Mouse (Mus musculus) ES-Bruce4 (cell line): ENCODE measurements around the gene Gm6803. TPM values are rescaled to one million over a fixed set of nuclear protein-coding genes. Genes with fewer than 3 reads are reported as not detected.
A peak's percentile ranks its signal among the peaks of the same experiment; 100 is the strongest.
"Not testable (repeated sequence)": the region's sequence is repeated elsewhere in the genome, so short reads cannot be mapped to it uniquely, and the experiment has no call there.

Experiments
- H3K27ac ChIP-seq: 2 replicates; pipeline ENCODE4 v1.5.1; 2012; ENCODE audit warnings: low read length, inconsistent platforms; ENCODE audit not compliant: insufficient read depth
- H3K27me3 ChIP-seq: 2 replicates; pipeline ENCODE4 v1.6.1; 2012; ENCODE audit warnings: mild to moderate bottlenecking, low read length, inconsistent platforms; ENCODE audit not compliant: control insufficient read depth, poor library complexity, insufficient read depth, severe bottlenecking
- H3K36me3 ChIP-seq: 2 replicates; pipeline ENCODE4 v1.6.1; 2012; ENCODE audit warnings: inconsistent platforms, mild to moderate bottlenecking, low read length, moderate library complexity; ENCODE audit not compliant: control insufficient read depth, poor library complexity, insufficient read depth, severe bottlenecking
- H3K4me1 ChIP-seq: one replicate; pipeline ENCODE4 v1.8.1; 2011; ENCODE audit warnings: low read length; ENCODE audit not compliant: control insufficient read depth, insufficient read depth
- H3K4me3 ChIP-seq: 2 replicates; pipeline ENCODE4 v1.5.1; 2011; ENCODE audit warnings: low read depth, mild to moderate bottlenecking, low read length
- H3K9ac ChIP-seq: 2 replicates; pipeline ENCODE4 v1.6.1; 2012; ENCODE audit warnings: low read depth, mild to moderate bottlenecking, inconsistent platforms; ENCODE audit not compliant: poor library complexity, severe bottlenecking
- H3K9me3 ChIP-seq: replicated peaks from 2 replicates; pipeline ENCODE4 v1.6.1; 2012; ENCODE audit warnings: mild to moderate bottlenecking, low read length, inconsistent platforms; ENCODE audit not compliant: control insufficient read depth, poor library complexity, insufficient read depth, severe bottlenecking
- CTCF ChIP-seq: IDR thresholded peaks from one replicate; pipeline ENCODE4 v1.8.1; 2011; ENCODE audit warnings: low read depth, low read length
- polyA plus RNA-seq: library from polyadenylated mRNA; stranded (reverse); fragments of >200 nt; gene quantifications from 2 replicates; pipeline ENCODE4 v1.2.4, GENCODE M21; 2011; ENCODE audit warnings: low read depth; ENCODE audit not compliant: missing spikeins, insufficient read depth, insufficient read length

The Gm6803 gene
- not detected in 2 replicates for polyA plus RNA-seq

DNA sequence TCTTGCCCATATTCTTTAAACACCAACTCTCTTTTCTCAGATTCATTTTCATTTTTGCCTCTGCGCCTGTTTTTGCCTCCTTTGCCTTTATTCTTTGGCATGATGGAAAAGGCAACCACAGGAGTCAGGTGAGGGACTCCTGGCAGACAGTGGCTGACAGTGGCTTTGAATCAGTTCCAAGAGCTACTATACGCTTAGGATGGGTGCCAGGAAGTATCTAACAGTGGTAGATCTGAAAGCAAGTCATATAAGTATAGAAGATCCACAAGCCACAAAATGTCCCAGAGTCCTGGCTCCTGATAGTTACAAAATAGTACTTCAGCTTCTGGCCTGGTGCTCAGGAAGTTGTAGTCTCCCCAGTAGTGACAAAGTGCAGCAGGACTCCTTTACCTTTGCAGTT lies at the start of gene Gm6803:
Gene Gm6803, minus strand, starts transcription at position 101 of the 400 bp plus-strand sequence.
- H3K36me3 ChIP-seq, H3K27me3 ChIP-seq, H3K9me3 ChIP-seq, H3K4me3 ChIP-seq, H3K4me1 ChIP-seq, H3K27ac ChIP-seq, H3K9ac ChIP-seq: not testable (repeated sequence)

- H3K9ac ChIP-seq, H3K4me1 ChIP-seq, H3K4me3 ChIP-seq, H3K36me3 ChIP-seq, H3K27me3 ChIP-seq: not testable (repeated sequence)
- H3K9me3 ChIP-seq, result peaks cover 15% of the 10 kb centered on the region
- H3K27ac ChIP-seq, result peak overlapping the region; percentile 92
Measured at GRCm38 (mm10) chr12:88045226-88045625, 26.7 kb upstream of the Gm6803 start.

DNA sequence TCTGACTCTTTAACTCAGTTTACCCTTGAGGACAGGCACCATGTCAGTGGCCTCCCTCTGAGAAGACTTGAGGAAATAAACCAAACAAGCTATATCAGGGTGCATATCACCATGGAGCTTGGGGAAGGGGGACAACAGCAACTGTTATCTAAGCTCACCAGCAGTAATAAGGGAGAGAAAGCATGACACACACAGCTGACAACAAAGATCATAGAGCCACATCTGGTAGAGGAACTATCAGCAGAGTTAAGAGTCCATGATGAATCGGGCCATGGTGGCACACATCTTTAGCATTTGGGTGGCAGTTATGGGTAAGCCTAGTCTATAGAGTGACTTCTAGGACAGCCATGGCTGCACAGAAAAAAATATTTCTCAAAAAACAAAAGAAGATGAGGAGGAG lies 21.1 kb upstream of the Gm6803 start:
- H3K9ac ChIP-seq, H3K27me3 ChIP-seq, H3K36me3 ChIP-seq, H3K4me1 ChIP-seq, H3K27ac ChIP-seq, H3K4me3 ChIP-seq: not testable (repeated sequence)
- peaks cover 15% of the 10 kb centered on the region for H3K9me3 ChIP-seq

DNA sequence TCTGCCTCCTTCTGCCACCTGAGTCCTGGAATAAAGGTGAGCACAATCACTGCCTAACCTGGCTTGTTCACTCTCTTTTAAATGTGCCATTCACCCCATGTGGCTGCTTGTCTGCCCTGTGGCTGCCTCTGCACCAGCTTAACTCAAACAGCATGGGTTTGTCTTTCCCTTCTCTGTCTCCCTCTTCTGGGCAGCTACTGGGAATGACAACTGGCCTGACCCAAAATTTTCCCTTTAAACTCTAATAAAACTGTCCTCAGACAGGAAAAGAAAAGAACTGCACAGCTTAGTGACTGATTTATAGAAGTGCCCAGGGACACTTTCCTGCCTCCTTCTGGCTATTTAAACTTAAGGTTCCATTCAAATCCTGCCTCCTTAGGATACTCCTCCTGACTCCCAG lies 20.5 kb upstream of the Gm6803 start:
- H3K9ac ChIP-seq, H3K4me1 ChIP-seq, H3K27me3 ChIP-seq, H3K36me3 ChIP-seq, H3K4me3 ChIP-seq, H3K27ac ChIP-seq: not testable (repeated sequence)
- peaks cover 21% of the 10 kb centered on the region for H3K9me3 ChIP-seq
- TF ChIP-seq CTCF, result peak; percentile 37

- not testable (repeated sequence) for H3K36me3 ChIP-seq, H3K9ac ChIP-seq, H3K4me1 ChIP-seq, H3K27ac ChIP-seq, H3K27me3 ChIP-seq, H3K4me3 ChIP-seq
- peaks cover 28% of the 10 kb centered on the region for H3K9me3 ChIP-seq
Measured at GRCm38 (mm10) chr12:88032250-88032649, 13.7 kb upstream of the Gm6803 start.

DNA sequence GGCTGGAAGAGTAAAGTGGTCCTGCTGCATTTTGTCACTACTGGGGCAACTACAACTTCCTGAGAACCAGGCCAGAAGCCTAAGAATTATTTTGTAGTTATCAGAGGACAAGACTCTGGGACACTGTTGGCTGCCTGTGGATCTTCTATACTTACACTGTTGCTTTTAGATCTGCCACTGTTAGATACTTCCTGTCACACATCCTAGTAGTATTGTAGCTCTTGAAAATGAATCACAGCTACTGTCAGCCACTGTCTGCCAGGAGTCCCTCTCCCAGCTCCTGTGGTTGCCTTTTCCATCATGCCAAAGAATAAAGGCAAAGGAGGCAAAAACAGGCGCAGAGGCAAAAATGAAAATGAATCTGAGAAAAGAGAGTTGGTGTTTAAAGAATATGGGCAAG lies 8.1 kb upstream of the Gm6803 start, which contains the start of gene Gm2056:
Gene Gm2056, plus strand, starts transcription at position 301 of the 400 bp plus-strand sequence.
- not testable (repeated sequence) for H3K9me3 ChIP-seq, H3K36me3 ChIP-seq, H3K27ac ChIP-seq, H3K27me3 ChIP-seq, H3K4me1 ChIP-seq, H3K9ac ChIP-seq, H3K4me3 ChIP-seq

GRCm38 (mm10) chr12:88011548-88011947 lies 7.0 kb downstream of the Gm6803 start, which contains the start of gene Gm2075:
Gm2075 (plus strand) TSS chr12:88011848.
- H3K9me3 ChIP-seq, H3K4me1 ChIP-seq, H3K27ac ChIP-seq, H3K4me3 ChIP-seq, H3K36me3 ChIP-seq, H3K27me3 ChIP-seq, H3K9ac ChIP-seq: not testable (repeated sequence)

DNA sequence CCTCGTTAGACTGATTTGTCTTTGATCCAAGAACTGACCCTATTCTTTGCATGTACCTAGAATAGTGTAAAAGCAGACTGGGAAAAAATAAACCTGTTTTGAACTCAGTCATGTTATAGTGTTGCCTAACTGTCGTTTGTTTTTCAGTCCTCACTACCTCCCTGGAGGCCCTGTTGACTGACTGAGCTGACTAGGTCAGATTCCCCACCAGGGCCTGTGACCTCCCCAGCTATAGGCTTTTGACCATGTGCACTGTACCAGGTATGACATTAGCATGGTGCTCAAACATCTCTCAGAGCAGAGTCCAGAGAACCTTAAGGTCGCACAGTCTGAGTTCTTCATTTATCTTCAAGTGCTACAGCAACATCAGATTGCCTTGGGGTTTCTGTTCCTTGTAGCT lies 14.5 kb downstream of the Gm6803 start:
- not testable (repeated sequence) for H3K4me3 ChIP-seq, H3K27me3 ChIP-seq, H3K9me3 ChIP-seq, H3K27ac ChIP-seq, H3K9ac ChIP-seq, H3K4me1 ChIP-seq, H3K36me3 ChIP-seq

DNA sequence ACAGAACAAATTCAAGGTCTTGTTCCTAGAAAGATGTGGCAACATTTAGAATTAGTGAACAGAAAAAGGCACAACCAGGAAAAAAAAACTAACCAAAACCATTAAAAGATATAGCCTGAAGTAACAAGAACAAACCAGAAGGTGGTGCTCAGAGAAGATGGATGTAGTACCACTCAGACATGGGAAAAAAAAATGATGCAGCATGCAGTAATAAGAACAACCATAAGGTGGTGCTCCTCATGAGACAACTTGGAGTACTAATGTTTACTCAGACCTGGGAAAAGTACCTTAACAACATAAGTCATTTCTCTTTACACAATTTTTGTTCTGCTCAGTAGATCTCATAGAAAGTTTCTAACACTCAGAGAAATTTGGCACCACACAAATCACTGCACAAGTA lies 34.6 kb downstream of the Gm6803 start:
- not testable (repeated sequence) for H3K9me3 ChIP-seq, H3K36me3 ChIP-seq, H3K27ac ChIP-seq, H3K9ac ChIP-seq, H3K27me3 ChIP-seq, H3K4me1 ChIP-seq, H3K4me3 ChIP-seq
